Mouse (Mus musculus) liver, embryonic 15.5 days (tissue): Measurements from ENCODE around the gene Il2rb. TPM values are rescaled to one million over a fixed set of nuclear protein-coding genes. Genes with fewer than 3 reads are reported as not detected.

ENCODE experiments used
- ATAC-seq: fragments of 200-750 bp; cut with Nextera tagmentation; 2 replicates; pipeline ENCODE4 v1.8.0; 2017; ENCODE audit warnings: moderate number of reproducible peaks, mild to moderate bottlenecking, moderate library complexity; ENCODE audit not compliant: insufficient read depth
- H3K27ac ChIP-seq: fragments of 300-500 bp; sonication (generic); replicated peaks from 2 replicates; pipeline ENCODE4 v1.5.1; 2015; ENCODE audit warnings: mild to moderate bottlenecking, inconsistent platforms
- H3K27me3 ChIP-seq: fragments of 300-500 bp; sonication (generic); 2 replicates; pipeline ENCODE4 v1.6.1; 2015; ENCODE audit warnings: mild to moderate bottlenecking, inconsistent platforms
- H3K36me3 ChIP-seq: fragments of 300-500 bp; sonication (generic); replicated peaks from 2 replicates; pipeline ENCODE4 v1.6.1; 2015; ENCODE audit warnings: moderate library complexity, mild to moderate bottlenecking, inconsistent platforms
- H3K4me1 ChIP-seq: fragments of 300-500 bp; sonication (generic); replicated peaks from 2 replicates; pipeline ENCODE4 v1.6.1; 2015; ENCODE audit warnings: inconsistent platforms
- H3K4me2 ChIP-seq: fragments of 300-500 bp; sonication (generic); 2 replicates; pipeline ENCODE4 v1.6.1; 2015; ENCODE audit warnings: moderate library complexity, mild to moderate bottlenecking, inconsistent platforms
- H3K4me3 ChIP-seq: fragments of 300-500 bp; sonication (generic); replicated peaks from 2 replicates; pipeline ENCODE4 v1.5.1; 2015; ENCODE audit warnings: mild to moderate bottlenecking, inconsistent platforms
- H3K9ac ChIP-seq: fragments of 300-500 bp; sonication (generic); 2 replicates; pipeline ENCODE4 v1.6.1; 2015; ENCODE audit warnings: moderate library complexity, mild to moderate bottlenecking, inconsistent platforms
- H3K9me3 ChIP-seq: fragments of 300-500 bp; sonication (generic); replicated peaks from 2 replicates; pipeline ENCODE4 v1.6.1; 2016; ENCODE audit warnings: inconsistent platforms
- WGBS: fragments of 180-500 bp; shearing (Covaris S2); methylation state at CpG from one replicate; pipeline ENCODE4 v1.1.7; 2015; ENCODE audit warnings: mixed read lengths; ENCODE audit not compliant: insufficient replicate concordance; 5-methylcytosine and 5-hydroxymethylcytosine counted together
- polyA plus RNA-seq: library from polyadenylated mRNA; unstranded; fragments of >200 nt; fragmentation: Nextera tagmentation; extraction: Ambion mirVana; gene quantifications from 2 replicates; pipeline ENCODE4 v1.2.1, GENCODE M21; 2015

Gene Il2rb
- polyA plus RNA-seq, 1 experiment from 2014 or later = 0.58 TPM

DNA sequence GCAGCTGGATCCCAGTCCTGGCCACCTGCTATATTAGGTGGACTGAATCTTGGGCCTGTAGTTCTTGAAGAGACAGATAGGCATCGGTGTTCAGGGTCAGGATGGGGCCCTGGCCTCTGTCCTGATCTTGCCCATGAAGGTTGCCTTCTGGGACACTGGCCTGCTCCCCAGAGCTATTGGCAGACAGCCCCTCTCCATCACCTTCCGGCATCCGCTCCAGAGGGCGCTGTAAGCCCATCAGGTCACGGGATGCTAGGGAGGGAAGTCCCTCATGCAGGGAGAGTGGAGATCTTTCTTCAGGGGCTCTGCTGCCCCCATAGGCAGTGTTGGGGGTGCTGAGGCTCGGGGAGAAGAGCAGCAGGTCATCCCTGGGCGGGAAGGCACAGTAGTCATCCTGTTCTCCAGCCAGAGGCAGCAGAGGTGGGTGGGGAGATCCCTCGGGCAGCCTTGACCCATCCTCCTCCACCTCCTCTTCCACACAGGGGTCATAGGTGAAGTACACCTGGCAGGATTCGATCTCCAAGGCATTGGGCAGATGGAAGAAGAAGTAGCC, 13.5 kb downstream of the Il2rb start:
- H3K4me3 ChIP-seq = no peak overlapping the region
- H3K4me1 ChIP-seq = peaks cover 10% of the 10 kb centered on the region; the same call in 1 of the 2 replicates
- no peaks in the 10 kb centered on the region for H3K27me3 ChIP-seq
- no peak for ATAC-seq
- H3K9ac ChIP-seq = no peak overlapping the region
- H3K4me2 ChIP-seq = no peak overlapping the region
- no peaks in the 10 kb centered on the region for H3K9me3 ChIP-seq
- 37% methylated on average over 9 of the region's 9 CpGs for WGBS
- no peak overlapping the region for H3K27ac ChIP-seq
- H3K36me3 ChIP-seq = no peaks in the 10 kb centered on the region

DNA sequence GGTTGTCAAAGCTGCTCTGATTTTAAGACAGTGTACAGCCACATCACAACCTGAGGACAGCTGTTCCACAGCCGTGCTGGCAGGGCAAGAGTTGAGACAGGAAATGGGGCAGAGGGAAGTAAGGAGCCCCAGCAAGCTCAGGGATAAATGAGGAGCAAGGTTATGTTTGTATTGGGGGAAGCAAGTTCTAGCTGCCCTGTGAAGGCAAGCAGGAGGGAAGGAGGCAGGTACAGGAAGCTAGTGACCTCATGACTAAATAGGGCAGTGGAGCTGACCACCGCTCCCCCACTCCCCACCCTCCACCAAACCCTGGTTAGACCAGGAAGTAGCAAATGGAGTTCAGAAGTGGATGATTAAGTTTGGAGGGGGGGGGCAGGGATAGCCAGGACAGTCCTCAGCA, 14.1 kb downstream of the Il2rb start:
- Histone ChIP-seq H3K4me3 (no peak overlapping the region), H3K9ac (no peak overlapping the region), H3K9me3 (no peaks in the 10 kb centered on the region), H3K27ac (no peak overlapping the region), H3K36me3 (no peaks in the 10 kb centered on the region), H3K27me3 (no peaks in the 10 kb centered on the region), H3K4me2 (no peak overlapping the region), H3K4me1 (peaks cover 10% of the 10 kb centered on the region; the same call in 1 of the 2 replicates)
- 18% methylated on average over 2 of the region's 2 CpGs for WGBS
- ATAC-seq = no peak

- Histone ChIP-seq H3K4me3 (no peak overlapping the region), H3K36me3 (no peaks in the 10 kb centered on the region), H3K9ac (no peak overlapping the region), H3K27ac (no peak overlapping the region), H3K9me3 (no peaks in the 10 kb centered on the region), H3K27me3 (no peaks in the 10 kb centered on the region), H3K4me1 (peaks cover 10% of the 10 kb centered on the region; the same call in 1 of the 2 replicates), H3K4me2 (no peak overlapping the region)
- no peak for ATAC-seq
- WGBS = 63% methylated on average over 7 of the region's 7 CpGs
Measured at GRCm38 (mm10) chr15:78480111-78480510, 15.0 kb downstream of the Il2rb start.

GRCm38 (mm10) chr15:78479470-78479869, 15.6 kb downstream of the Il2rb start:
- ATAC-seq = no peak

GRCm38 (mm10) chr15:78478073-78478472, 17.0 kb downstream of the Il2rb start:
- H3K4me2 ChIP-seq = no peak overlapping the region
- no peaks in the 10 kb centered on the region for H3K27me3 ChIP-seq
- no peak overlapping the region for H3K4me3 ChIP-seq
- no peaks in the 10 kb centered on the region for H3K36me3 ChIP-seq
- peaks cover 10% of the 10 kb centered on the region; the same call in 1 of the 2 replicates for H3K4me1 ChIP-seq
- H3K27ac ChIP-seq = no peak overlapping the region
- WGBS = 63% methylated on average over 4 of the region's 4 CpGs
- no peaks in the 10 kb centered on the region for H3K9me3 ChIP-seq
- ATAC-seq = no peak
- H3K9ac ChIP-seq = no peak overlapping the region

More at GRCm38 (mm10) chr15:78479470-78479869, 15.6 kb downstream of the Il2rb start:
- 56% methylated on average over 5 of the region's 5 CpGs for WGBS
- Histone ChIP-seq H3K27ac (no peak overlapping the region), H3K36me3 (no peaks in the 10 kb centered on the region), H3K4me3 (no peak overlapping the region), H3K4me1 (peaks cover 10% of the 10 kb centered on the region; the same call in 1 of the 2 replicates), H3K9me3 (no peaks in the 10 kb centered on the region), H3K27me3 (no peaks in the 10 kb centered on the region), H3K9ac (no peak overlapping the region), H3K4me2 (no peak overlapping the region)

- 57% methylated on average over 1 of the region's 1 CpGs for WGBS
- Histone ChIP-seq H3K4me1 (peaks cover 9% of the 10 kb centered on the region; the same call in 1 of the 2 replicates), H3K9ac (no peak overlapping the region), H3K36me3 (no peaks in the 10 kb centered on the region), H3K9me3 (no peaks in the 10 kb centered on the region), H3K27me3 (no peaks in the 10 kb centered on the region), H3K4me2 (no peak overlapping the region), H3K4me3 (no peak overlapping the region), H3K27ac (no peak overlapping the region)
- ATAC-seq = no peak
Measured at GRCm38 (mm10) chr15:78476878-78477277, 18.2 kb downstream of the Il2rb start.

- no peak overlapping the region for H3K27ac ChIP-seq
- H3K27me3 ChIP-seq = no peaks in the 10 kb centered on the region
- no peak for ATAC-seq
- no peaks in the 10 kb centered on the region for H3K9me3 ChIP-seq
- H3K9ac ChIP-seq = no peak overlapping the region
- WGBS = 54% methylated on average over 3 of the region's 3 CpGs
- H3K36me3 ChIP-seq = no peaks in the 10 kb centered on the region
- H3K4me2 ChIP-seq = no peak overlapping the region
- H3K4me1 ChIP-seq = 0 out of 2 replicates have a peak, but pooled peaks cover 9% of the 10 kb centered on the region
- H3K4me3 ChIP-seq = no peak overlapping the region
Measured at GRCm38 (mm10) chr15:78475604-78476031, 19.5 kb downstream of the Il2rb start.

GRCm38 (mm10) chr15:78473442-78473841, 21.6 kb downstream of the Il2rb start:
- Histone ChIP-seq H3K9me3 (no peaks in the 10 kb centered on the region), H3K36me3 (no peaks in the 10 kb centered on the region), H3K4me1 (peaks cover 14% of the 10 kb centered on the region; the same call in 1 of the 2 replicates), H3K4me2 (no peak overlapping the region), H3K9ac (no peak overlapping the region), H3K27ac (no peak overlapping the region), H3K27me3 (no peaks in the 10 kb centered on the region), H3K4me3 (no peak overlapping the region)
- WGBS = 64% methylated on average over 6 of the region's 6 CpGs
- no peak for ATAC-seq

DNA sequence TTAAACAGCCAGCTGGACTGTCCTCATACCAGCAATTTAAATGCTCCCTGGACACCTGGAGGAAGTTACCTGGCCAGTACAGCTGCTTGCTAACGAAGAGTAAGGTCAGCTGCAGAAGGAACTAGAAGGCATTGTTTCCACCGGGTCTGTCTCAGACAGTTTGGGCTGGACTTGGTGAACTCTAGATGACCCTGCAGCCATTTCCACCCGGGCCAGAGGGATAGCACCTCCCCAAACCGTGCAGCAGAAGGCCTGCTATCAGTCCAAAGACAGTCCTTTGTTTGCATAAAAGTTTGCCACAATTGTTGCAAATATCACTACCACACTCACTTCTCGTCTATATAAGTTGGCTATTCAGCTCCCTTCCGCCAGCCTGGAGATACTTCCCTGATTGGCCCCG, 23.2 kb downstream of the Il2rb start:
- H3K36me3 ChIP-seq = no peaks in the 10 kb centered on the region
- H3K4me1 ChIP-seq = peaks cover 14% of the 10 kb centered on the region; the same call in 1 of the 2 replicates
- WGBS = 28% methylated on average over 7 of the region's 7 CpGs
- no peak overlapping the region for H3K4me3 ChIP-seq
- no peak overlapping the region for H3K27ac ChIP-seq
- H3K9me3 ChIP-seq = no peaks in the 10 kb centered on the region
- no peak overlapping the region for H3K4me2 ChIP-seq
- no peak for ATAC-seq
- H3K27me3 ChIP-seq = no peaks in the 10 kb centered on the region
- no peak overlapping the region for H3K9ac ChIP-seq

GRCm38 (mm10) chr15:78470495-78471276, 24.4 kb downstream of the Il2rb start:
- ATAC-seq = peak; percentile 51

GRCm38 (mm10) chr15:78468379-78468937, 26.6 kb downstream of the Il2rb start, which contains the start of gene Tmprss6:
TSS of gene Tmprss6 (minus strand) at chr15:78468634.
- H3K27ac ChIP-seq = peak within 1 kb of the TSS; percentile 69
- no peaks in the 10 kb centered on the region for H3K36me3 ChIP-seq
- 59% methylated on average over 7 of the region's 7 CpGs for WGBS
- H3K9me3 ChIP-seq = no peaks in the 10 kb centered on the region
- H3K4me2 ChIP-seq = peak within 1 kb of the TSS; percentile 42
- peak within 1 kb of the TSS; percentile 36 for H3K4me3 ChIP-seq
- no peaks in the 10 kb centered on the region for H3K27me3 ChIP-seq
- peaks cover 17% of the 10 kb centered on the region; the same call in 1 of the 2 replicates for H3K4me1 ChIP-seq
- H3K9ac ChIP-seq = peak within 1 kb of the TSS; percentile 4; the same call in 1 of the 2 replicates
- peak; percentile 72 for ATAC-seq

More at GRCm38 (mm10) chr15:78470495-78471276, 24.4 kb downstream of the Il2rb start:
- 48% methylated on average over 4 of the region's 4 CpGs for WGBS
- no peaks in the 10 kb centered on the region for H3K9me3 ChIP-seq
- H3K4me2 ChIP-seq = no peak overlapping the region
- H3K9ac ChIP-seq = no peak overlapping the region
- peaks cover 17% of the 10 kb centered on the region; the same call in 1 of the 2 replicates for H3K4me1 ChIP-seq
- H3K4me3 ChIP-seq = no peak overlapping the region
- H3K36me3 ChIP-seq = no peaks in the 10 kb centered on the region
- H3K27ac ChIP-seq = peak overlapping the region; percentile 59
- H3K27me3 ChIP-seq = no peaks in the 10 kb centered on the region
